Mouse (Mus musculus): ENCODE measurements around the gene D630003M21Rik.

- TF ChIP-seq CTCF (IDR thresholded peaks at IDR 0.05; ENCODE audit: borderline replicate concordance, insufficient read depth, low read depth, low read length), result peak; percentile 99
- TF ChIP-seq POLR2A (IDR thresholded peaks at IDR 0.05; ENCODE audit: borderline replicate concordance, insufficient read depth, low read length), result no peak
Observed at GRCm38 (mm10) chr2:158207848-158208247, 21.2 kb downstream of the D630003M21Rik start.
